Mouse (Mus musculus): ENCODE data around the gene Pam. TPM values are rescaled to one million over a fixed set of nuclear protein-coding genes. Genes with fewer than 3 reads are reported as not detected.

Gene Pam
- polyA plus RNA-seq (2015; fragmentation: Nextera tagmentation; extraction: Ambion mirVana), result 8.3 and 8.9 TPM in 2 replicates

GRCm38 (mm10) chr1:98095246-98095990 is at the start of gene Pam:
Pam (minus strand) TSS chr1:98095646.
- peak within 1 kb of the TSS; percentile 82 for H3K4me2 ChIP-seq (ENCODE audit: low read depth, low read length)
- H3K27ac ChIP-seq (ENCODE audit: low read length), result no peak within 1 kb of the TSS
- WGBS (ENCODE audit: insufficient replicate concordance), result under 1% methylated on average over 49 of the region's 82 CpGs
- H3K9ac ChIP-seq (ENCODE audit: low read depth, low read length), result peak within 1 kb of the TSS; percentile 61
- peak within 1 kb of the TSS; percentile 65 for H3K4me3 ChIP-seq (ENCODE audit: low read depth, low read length)
- H3K9me3 ChIP-seq (replicated peaks; ENCODE audit: control insufficient read depth, low read length), result no peaks in the 10 kb centered on the region
- peak; percentile 95 for ATAC-seq (ENCODE audit: low read depth)
- H3K4me1 ChIP-seq (ENCODE audit: control insufficient read depth, low read depth, low read length), result no peaks in the 10 kb centered on the region; the same call in 1 of the 2 replicates
- H3K27me3 ChIP-seq (ENCODE audit: control insufficient read depth, insufficient read depth, low read depth, low read length), result peaks cover 9% of the 10 kb centered on the region; the same call in 1 of the 2 replicates
- no peaks in the 10 kb centered on the region for H3K36me3 ChIP-seq (ENCODE audit: control insufficient read depth, insufficient read depth)

- no peak for ATAC-seq (ENCODE audit: low read depth)
- no peak overlapping the region for H3K4me2 ChIP-seq (ENCODE audit: low read depth, low read length)
- no peaks in the 10 kb centered on the region for H3K27me3 ChIP-seq (ENCODE audit: control insufficient read depth, insufficient read depth, low read depth, low read length)
- no peak overlapping the region for H3K9ac ChIP-seq (ENCODE audit: low read depth, low read length)
- H3K27ac ChIP-seq (ENCODE audit: low read length), result no peak overlapping the region
- H3K36me3 ChIP-seq (ENCODE audit: control insufficient read depth, insufficient read depth), result no peaks in the 10 kb centered on the region
- no peak overlapping the region for H3K4me3 ChIP-seq (ENCODE audit: low read depth, low read length)
- WGBS (ENCODE audit: insufficient replicate concordance), result 84% methylated on average over 1 of the region's 1 CpGs
- no peaks in the 10 kb centered on the region for H3K4me1 ChIP-seq (ENCODE audit: control insufficient read depth, low read depth, low read length)
- H3K9me3 ChIP-seq (replicated peaks; ENCODE audit: control insufficient read depth, low read length), result no peaks in the 10 kb centered on the region
Measured at GRCm38 (mm10) chr1:98144845-98145244, 49.4 kb upstream of the Pam start.

- ATAC-seq (ENCODE audit: low read depth), result no peak
- 17% methylated on average over 4 of the region's 4 CpGs for WGBS (ENCODE audit: insufficient replicate concordance)
- Histone ChIP-seq H3K27me3 (ENCODE audit: control insufficient read depth, insufficient read depth, low read depth, low read length) (no peaks in the 10 kb centered on the region), H3K4me1 (ENCODE audit: control insufficient read depth, low read depth, low read length) (no peaks in the 10 kb centered on the region), H3K4me3 (ENCODE audit: low read depth, low read length) (no peak overlapping the region), H3K9me3 (replicated peaks; ENCODE audit: control insufficient read depth, low read length) (no peaks in the 10 kb centered on the region), H3K36me3 (ENCODE audit: control insufficient read depth, insufficient read depth) (no peaks in the 10 kb centered on the region), H3K9ac (ENCODE audit: low read depth, low read length) (no peak overlapping the region), H3K4me2 (ENCODE audit: low read depth, low read length) (no peak overlapping the region), H3K27ac (ENCODE audit: low read length) (no peak overlapping the region)
Measured at GRCm38 (mm10) chr1:98131244-98131643, 35.8 kb upstream of the Pam start.

GRCm38 (mm10) chr1:98129561-98130347 is 34.3 kb upstream of the Pam start:
- Histone ChIP-seq H3K4me3 (ENCODE audit: low read depth, low read length) (no peak overlapping the region), H3K4me1 (ENCODE audit: control insufficient read depth, low read depth, low read length) (no peaks in the 10 kb centered on the region), H3K27ac (ENCODE audit: low read length) (no peak overlapping the region), H3K4me2 (ENCODE audit: low read depth, low read length) (no peak overlapping the region), H3K27me3 (ENCODE audit: control insufficient read depth, insufficient read depth, low read depth, low read length) (no peaks in the 10 kb centered on the region), H3K9ac (ENCODE audit: low read depth, low read length) (no peak overlapping the region), H3K9me3 (replicated peaks; ENCODE audit: control insufficient read depth, low read length) (no peaks in the 10 kb centered on the region), H3K36me3 (ENCODE audit: control insufficient read depth, insufficient read depth) (no peaks in the 10 kb centered on the region)
- peak; percentile 65 for ATAC-seq (ENCODE audit: low read depth)
- WGBS (ENCODE audit: insufficient replicate concordance), result 23% methylated on average over 3 of the region's 3 CpGs

GRCm38 (mm10) chr1:98129111-98129510 is 33.7 kb upstream of the Pam start:
- H3K4me1 ChIP-seq (ENCODE audit: control insufficient read depth, low read depth, low read length), result no peaks in the 10 kb centered on the region
- WGBS (ENCODE audit: insufficient replicate concordance), result 70% methylated on average over 1 of the region's 1 CpGs
- H3K9me3 ChIP-seq (replicated peaks; ENCODE audit: control insufficient read depth, low read length), result no peaks in the 10 kb centered on the region
- no peak for ATAC-seq (ENCODE audit: low read depth)
- no peak overlapping the region for H3K9ac ChIP-seq (ENCODE audit: low read depth, low read length)
- no peaks in the 10 kb centered on the region for H3K36me3 ChIP-seq (ENCODE audit: control insufficient read depth, insufficient read depth)
- H3K4me2 ChIP-seq (ENCODE audit: low read depth, low read length), result no peak overlapping the region
- no peak overlapping the region for H3K27ac ChIP-seq (ENCODE audit: low read length)
- no peak overlapping the region for H3K4me3 ChIP-seq (ENCODE audit: low read depth, low read length)
- no peaks in the 10 kb centered on the region for H3K27me3 ChIP-seq (ENCODE audit: control insufficient read depth, insufficient read depth, low read depth, low read length)

- H3K4me3 ChIP-seq (ENCODE audit: low read depth, low read length), result no peak overlapping the region
- no peaks in the 10 kb centered on the region for H3K27me3 ChIP-seq (ENCODE audit: control insufficient read depth, insufficient read depth, low read depth, low read length)
- H3K4me2 ChIP-seq (ENCODE audit: low read depth, low read length), result no peak overlapping the region
- ATAC-seq (ENCODE audit: low read depth), result no peak
- no peaks in the 10 kb centered on the region for H3K4me1 ChIP-seq (ENCODE audit: control insufficient read depth, low read depth, low read length)
- no peak overlapping the region for H3K27ac ChIP-seq (ENCODE audit: low read length)
- H3K36me3 ChIP-seq (ENCODE audit: control insufficient read depth, insufficient read depth), result no peaks in the 10 kb centered on the region
- no peak overlapping the region for H3K9ac ChIP-seq (ENCODE audit: low read depth, low read length)
- H3K9me3 ChIP-seq (replicated peaks; ENCODE audit: control insufficient read depth, low read length), result no peaks in the 10 kb centered on the region
Measured at GRCm38 (mm10) chr1:98128338-98129096, 33.1 kb upstream of the Pam start.

GRCm38 (mm10) chr1:98126268-98126667 is 30.8 kb upstream of the Pam start:
- no peak overlapping the region for H3K27ac ChIP-seq (ENCODE audit: low read length)
- no peak overlapping the region for H3K4me2 ChIP-seq (ENCODE audit: low read depth, low read length)
- H3K4me1 ChIP-seq (ENCODE audit: control insufficient read depth, low read depth, low read length), result no peaks in the 10 kb centered on the region
- WGBS (ENCODE audit: insufficient replicate concordance), result 30% methylated on average over 3 of the region's 3 CpGs
- H3K9ac ChIP-seq (ENCODE audit: low read depth, low read length), result no peak overlapping the region
- no peaks in the 10 kb centered on the region for H3K36me3 ChIP-seq (ENCODE audit: control insufficient read depth, insufficient read depth)
- H3K27me3 ChIP-seq (ENCODE audit: control insufficient read depth, insufficient read depth, low read depth, low read length), result no peaks in the 10 kb centered on the region
- H3K9me3 ChIP-seq (replicated peaks; ENCODE audit: control insufficient read depth, low read length), result no peaks in the 10 kb centered on the region
- peak; percentile 54 for ATAC-seq (ENCODE audit: low read depth)
- H3K4me3 ChIP-seq (ENCODE audit: low read depth, low read length), result no peak overlapping the region

GRCm38 (mm10) chr1:98124727-98125126 is 29.3 kb upstream of the Pam start:
- Histone ChIP-seq H3K27ac (ENCODE audit: low read length) (no peak overlapping the region), H3K9me3 (replicated peaks; ENCODE audit: control insufficient read depth, low read length) (no peaks in the 10 kb centered on the region), H3K4me3 (ENCODE audit: low read depth, low read length) (no peak overlapping the region), H3K4me1 (ENCODE audit: control insufficient read depth, low read depth, low read length) (no peaks in the 10 kb centered on the region), H3K4me2 (ENCODE audit: low read depth, low read length) (no peak overlapping the region), H3K9ac (ENCODE audit: low read depth, low read length) (no peak overlapping the region), H3K27me3 (ENCODE audit: control insufficient read depth, insufficient read depth, low read depth, low read length) (no peaks in the 10 kb centered on the region), H3K36me3 (ENCODE audit: control insufficient read depth, insufficient read depth) (no peaks in the 10 kb centered on the region)
- 42% methylated on average over 1 of the region's 1 CpGs for WGBS (ENCODE audit: insufficient replicate concordance)
- ATAC-seq (ENCODE audit: low read depth), result no peak

Measured in liver, embryonic 16.5 days (tissue).